Mouse (Mus musculus) brain, embryonic 14.5 days (tissue): ENCODE measurements at regions not wholly inside any gene's neighbourhood (a gene's known extent, or its start where the extent isn't known, plus 50 kb on each side); places are given as distances from the start of the nearest gene placed in this dataset.

ENCODE experiments used
- CTCF ChIP-seq: fragments of 200-500 bp; IDR thresholded peaks from 2 replicates; pipeline ENCODE4 v1.5.1; 2012; ENCODE audit warnings: inconsistent platforms, mild to moderate bottlenecking, moderate library complexity, borderline replicate concordance; ENCODE audit not compliant: insufficient read depth, insufficient read length; ENCODE audit errors: extremely low read depth
- POLR2A ChIP-seq: fragments of 200-500 bp; IDR thresholded peaks from 2 replicates; pipeline ENCODE4 v1.6.1; 2012; ENCODE audit warnings: mild to moderate bottlenecking, inconsistent platforms, borderline replicate concordance; ENCODE audit not compliant: poor library complexity, insufficient read depth, insufficient read length, severe bottlenecking; ENCODE audit errors: extremely low read depth

GRCm38 (mm10) chr5:96921973-96922715 is 75.3 kb upstream of the Bmp2k start:
- no peak for TF ChIP-seq CTCF
- no peak for TF ChIP-seq POLR2A
